Mouse (Mus musculus): ENCODE data around the gene Abr.

Gene Abr

GRCm38 (mm10) chr11:76570201-76570731, 51.8 kb downstream of the Abr start:
- DNase-seq (ENCODE audit: extremely low spot score, low spot score), result no peak

- DNase-seq (ENCODE audit: extremely low spot score, low spot score), result no peak
Observed at GRCm38 (mm10) chr11:76569436-76569835, 52.7 kb downstream of the Abr start.

- no peak for DNase-seq (ENCODE audit: extremely low spot score, low spot score)
Observed at GRCm38 (mm10) chr11:76566081-76566480, 56.0 kb downstream of the Abr start.

GRCm38 (mm10) chr11:76562584-76562983, 59.5 kb downstream of the Abr start:
- no peak for DNase-seq (ENCODE audit: extremely low spot score, low spot score)

- DNase-seq (ENCODE audit: extremely low spot score, low spot score), result no peak
Observed at GRCm38 (mm10) chr11:76562165-76562564, 59.9 kb downstream of the Abr start.

- no peak for DNase-seq (ENCODE audit: extremely low spot score, low spot score)
Observed at GRCm38 (mm10) chr11:76557837-76558236, 64.3 kb downstream of the Abr start.

- no peak for DNase-seq (ENCODE audit: extremely low spot score, low spot score)
Observed at GRCm38 (mm10) chr11:76548153-76548721, 73.9 kb downstream of the Abr start.

- DNase-seq (ENCODE audit: extremely low spot score, low spot score), result no peak
Observed at GRCm38 (mm10) chr11:76547420-76547819, 74.7 kb downstream of the Abr start.

GRCm38 (mm10) chr11:76546431-76546830, 75.7 kb downstream of the Abr start:
- no peak for DNase-seq (ENCODE audit: extremely low spot score, low spot score)

GRCm38 (mm10) chr11:76543300-76543699, 78.8 kb downstream of the Abr start:
- no peak for DNase-seq (ENCODE audit: extremely low spot score, low spot score)

- peak; percentile 61 for DNase-seq (ENCODE audit: extremely low spot score, low spot score)
Observed at GRCm38 (mm10) chr11:76540973-76541372, 81.1 kb downstream of the Abr start.

GRCm38 (mm10) chr11:76537401-76537800, 84.7 kb downstream of the Abr start:
- DNase-seq (ENCODE audit: extremely low spot score, low spot score), result no peak

GRCm38 (mm10) chr11:76536576-76537354, 85.3 kb downstream of the Abr start:
- DNase-seq (ENCODE audit: extremely low spot score, low spot score), result peak; percentile 40

GRCm38 (mm10) chr11:76532001-76532400, 90.1 kb downstream of the Abr start:
- no peak for DNase-seq (ENCODE audit: extremely low spot score, low spot score)

- DNase-seq (ENCODE audit: extremely low spot score, low spot score), result no peak
Observed at GRCm38 (mm10) chr11:76530966-76531678, 91.0 kb downstream of the Abr start.

- DNase-seq (ENCODE audit: extremely low spot score, low spot score), result no peak
Observed at GRCm38 (mm10) chr11:76530168-76530935, 91.8 kb downstream of the Abr start.

- DNase-seq (ENCODE audit: extremely low spot score, low spot score), result no peak
Observed at GRCm38 (mm10) chr11:76529352-76530141, 92.6 kb downstream of the Abr start.

- DNase-seq (ENCODE audit: extremely low spot score, low spot score), result no peak
Observed at GRCm38 (mm10) chr11:76525646-76526351, 96.3 kb downstream of the Abr start.

GRCm38 (mm10) chr11:76524947-76525346, 97.2 kb downstream of the Abr start:
- DNase-seq (ENCODE audit: extremely low spot score, low spot score), result peak; percentile 70

GRCm38 (mm10) chr11:76523356-76523755, 98.8 kb downstream of the Abr start:
- peak; percentile 45 for DNase-seq (ENCODE audit: extremely low spot score, low spot score)

All from neural tube, embryonic 10.5 days (tissue).